Mouse (Mus musculus) lung, postnatal 0 days (tissue): ENCODE measurements around the gene Dnmbp.

Experiments used
- CTCF ChIP-seq: IDR thresholded peaks from 2 replicates; pipeline ENCODE4 v1.5.1; 2016; ENCODE audit warnings: antibody characterized with exemption, mild to moderate bottlenecking
- EP300 ChIP-seq: IDR thresholded peaks from 2 replicates; pipeline ENCODE4 v1.6.1; 2016; ENCODE audit warnings: antibody characterized with exemption, mild to moderate bottlenecking, control low read depth

DNA sequence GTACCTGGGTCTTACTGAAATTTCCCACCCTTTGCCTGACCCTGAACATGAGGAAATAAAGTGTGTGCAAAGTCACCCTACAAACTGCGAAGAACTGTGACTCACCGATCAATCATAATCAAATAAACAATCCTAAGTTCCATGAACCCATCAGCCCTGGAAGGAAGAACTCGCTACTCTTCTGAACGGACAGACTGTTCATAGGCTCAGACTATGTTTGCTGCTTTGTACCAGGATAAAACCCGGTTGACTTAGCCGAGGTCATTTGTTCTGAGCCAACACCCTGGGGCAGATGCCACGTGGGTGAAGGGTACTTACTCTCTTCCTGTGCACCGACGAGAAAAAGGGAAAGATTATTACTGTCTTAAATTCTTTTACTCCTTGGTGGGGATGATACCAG, 45.2 kb downstream of the Dnmbp start:
- no peak for TF ChIP-seq EP300
- TF ChIP-seq CTCF = no peak
